Mouse (Mus musculus): ENCODE data around the gene Gmip. TPM values are rescaled to one million over a fixed set of nuclear protein-coding genes. Genes with fewer than 3 reads are reported as not detected.

Gene Gmip
- 5.4 and 6.6 TPM in 2 replicates for polyA plus RNA-seq (2016; fragmentation: Nextera tagmentation; extraction: Ambion mirVana)

DNA sequence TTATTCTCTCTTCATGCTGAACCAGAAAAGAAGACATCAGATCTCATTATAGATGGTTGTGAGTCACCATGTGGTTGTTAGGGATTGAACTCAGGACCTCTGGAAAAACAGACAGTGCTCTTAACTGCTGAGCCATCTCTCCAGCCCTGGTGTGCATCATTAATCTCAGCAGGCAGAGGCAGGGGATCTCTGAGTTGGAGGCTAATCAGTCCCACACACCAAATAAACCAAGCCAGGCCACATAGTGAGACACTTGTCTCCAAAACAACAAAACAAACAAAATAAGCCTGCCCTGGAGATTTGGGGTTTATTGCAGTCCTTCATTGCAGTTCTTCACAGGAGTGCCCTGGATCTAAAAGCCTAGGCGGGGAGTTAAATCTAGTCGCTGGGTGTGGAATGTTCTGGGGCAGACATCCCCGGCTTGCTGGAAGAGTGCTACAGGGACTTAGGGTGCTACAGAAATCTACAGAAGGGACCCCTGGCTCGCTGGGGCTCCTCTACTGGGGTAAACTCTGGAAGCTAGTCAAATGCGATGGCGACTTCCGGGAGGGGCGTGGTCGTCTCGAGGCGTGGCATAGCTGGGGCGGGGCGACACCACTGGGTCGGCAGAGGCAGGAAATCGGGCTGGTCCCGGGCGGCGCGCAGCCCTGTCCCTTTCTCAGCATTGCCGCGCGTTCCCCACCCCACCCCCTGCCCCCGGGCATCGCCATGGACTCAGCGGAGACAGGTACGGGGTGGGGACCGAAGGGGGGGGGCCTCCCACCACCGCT lies at the start of gene Gmip:
Gene Gmip, plus strand, starts transcription at position 586 of the 770 bp plus-strand sequence.
- WGBS (ENCODE audit: insufficient replicate concordance): 4% methylated on average over 28 of the region's 28 CpGs
- Histone ChIP-seq H3K36me3 (peaks cover 68% of the 10 kb centered on the region), H3K4me1 (peaks cover 23% of the 10 kb centered on the region), H3K27ac (peak within 1 kb of the TSS; percentile 17; the same call in 1 of the 2 replicates), H3K9ac (peak within 1 kb of the TSS; percentile 72), H3K27me3 (replicated peaks) (no peaks in the 10 kb centered on the region), H3K4me3 (peak within 1 kb of the TSS; percentile 65), H3K9me3 (replicated peaks) (no peaks in the 10 kb centered on the region), H3K4me2 (peak within 1 kb of the TSS; percentile 98)
- ATAC-seq: peak; percentile 73

DNA sequence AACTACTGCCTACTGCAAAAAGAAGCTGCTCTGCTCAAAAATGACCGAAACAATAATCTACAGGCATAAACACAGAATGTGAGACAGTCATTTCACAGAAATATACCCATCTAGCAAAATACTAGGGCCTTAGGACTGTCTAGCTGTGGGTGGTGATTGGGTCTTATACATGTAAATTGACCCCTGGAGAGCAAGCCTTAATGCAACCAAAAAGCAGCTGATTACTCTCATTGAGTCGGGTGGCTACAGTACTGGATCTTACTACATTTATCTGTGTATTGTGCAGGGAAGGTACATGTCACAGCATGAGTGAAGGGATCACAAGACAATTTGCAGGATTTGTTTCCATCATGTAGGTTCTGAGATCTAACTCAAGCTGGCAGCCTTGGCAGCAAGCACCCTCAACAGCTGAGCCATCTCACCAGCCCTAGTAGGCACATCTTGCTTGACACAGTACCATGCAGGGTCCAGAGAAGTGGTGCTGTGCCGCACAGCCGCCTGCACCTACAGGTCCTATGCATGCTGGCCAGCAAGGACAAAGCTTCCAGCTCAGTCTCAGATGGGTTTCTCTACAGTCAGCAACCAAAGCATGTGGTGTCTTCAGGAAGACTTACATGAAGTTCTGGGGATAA lies 46.5 kb upstream of the Gmip start:
- Histone ChIP-seq H3K27me3 (replicated peaks) (no peaks in the 10 kb centered on the region), H3K4me1 (no peaks in the 10 kb centered on the region), H3K4me3 (no peak overlapping the region), H3K9me3 (replicated peaks) (peaks cover 12% of the 10 kb centered on the region), H3K4me2 (no peak overlapping the region), H3K36me3 (peaks cover 82% of the 10 kb centered on the region), H3K27ac (no peak overlapping the region), H3K9ac (no peak overlapping the region)
- ATAC-seq: no peak
- 87% methylated on average over 4 of the region's 4 CpGs for WGBS (ENCODE audit: insufficient replicate concordance)

DNA sequence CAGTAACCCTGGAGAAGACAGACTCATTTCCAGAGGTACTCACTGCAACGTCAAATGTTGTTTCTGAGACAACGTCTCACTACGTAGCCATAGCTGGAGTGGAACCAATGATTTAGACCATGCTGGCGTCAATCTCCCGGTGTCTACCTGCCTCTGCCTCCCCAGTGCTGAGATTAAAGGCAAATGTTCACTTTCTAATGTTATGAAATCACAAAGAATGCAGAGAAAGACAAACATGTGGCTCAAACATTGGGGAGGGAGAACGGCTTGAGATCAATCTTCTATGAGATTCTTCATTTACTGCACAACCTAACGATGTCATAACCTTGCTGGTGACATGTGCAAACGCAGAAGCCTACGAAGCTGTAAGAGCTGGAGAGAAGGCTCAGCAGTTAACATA lies 37.3 kb upstream of the Gmip start:
- Histone ChIP-seq H3K4me2 (no peak overlapping the region), H3K27me3 (replicated peaks) (no peaks in the 10 kb centered on the region), H3K4me3 (no peak overlapping the region), H3K9me3 (replicated peaks) (peaks cover 5% of the 10 kb centered on the region), H3K36me3 (peaks cover 62% of the 10 kb centered on the region), H3K27ac (no peak overlapping the region), H3K4me1 (peaks cover 50% of the 10 kb centered on the region), H3K9ac (no peak overlapping the region)
- 82% methylated on average over 9 of the region's 9 CpGs for WGBS (ENCODE audit: insufficient replicate concordance)
- no peak for ATAC-seq

DNA sequence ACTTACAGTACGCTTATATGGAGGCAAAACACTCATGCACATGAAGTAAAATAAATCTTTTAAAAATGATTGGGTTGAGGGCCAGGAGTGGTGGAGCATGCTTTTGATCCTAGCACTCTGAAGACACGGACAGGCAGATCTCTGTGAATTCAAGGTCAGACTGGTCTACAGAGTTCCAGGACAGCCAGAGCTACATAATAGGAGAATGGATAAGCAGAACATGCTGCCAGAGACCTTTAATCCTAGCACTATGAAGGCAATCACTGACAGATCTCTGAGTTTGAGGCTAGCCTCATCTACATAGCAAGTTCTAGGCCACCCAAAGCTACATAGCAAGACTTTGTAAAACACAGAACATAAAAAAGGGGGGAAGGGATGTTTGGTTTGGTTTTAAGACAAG lies 36.4 kb upstream of the Gmip start:
- peaks cover 53% of the 10 kb centered on the region for H3K36me3 ChIP-seq
- no peak overlapping the region for H3K4me2 ChIP-seq
- H3K4me1 ChIP-seq: peaks cover 50% of the 10 kb centered on the region
- no peak overlapping the region for H3K27ac ChIP-seq
- no peaks in the 10 kb centered on the region for H3K27me3 ChIP-seq (replicated peaks)
- 91% methylated on average over 2 of the region's 2 CpGs for WGBS (ENCODE audit: insufficient replicate concordance)
- no peak for ATAC-seq
- H3K4me3 ChIP-seq: no peak overlapping the region
- no peaks in the 10 kb centered on the region for H3K9me3 ChIP-seq (replicated peaks)
- H3K9ac ChIP-seq: no peak overlapping the region

DNA sequence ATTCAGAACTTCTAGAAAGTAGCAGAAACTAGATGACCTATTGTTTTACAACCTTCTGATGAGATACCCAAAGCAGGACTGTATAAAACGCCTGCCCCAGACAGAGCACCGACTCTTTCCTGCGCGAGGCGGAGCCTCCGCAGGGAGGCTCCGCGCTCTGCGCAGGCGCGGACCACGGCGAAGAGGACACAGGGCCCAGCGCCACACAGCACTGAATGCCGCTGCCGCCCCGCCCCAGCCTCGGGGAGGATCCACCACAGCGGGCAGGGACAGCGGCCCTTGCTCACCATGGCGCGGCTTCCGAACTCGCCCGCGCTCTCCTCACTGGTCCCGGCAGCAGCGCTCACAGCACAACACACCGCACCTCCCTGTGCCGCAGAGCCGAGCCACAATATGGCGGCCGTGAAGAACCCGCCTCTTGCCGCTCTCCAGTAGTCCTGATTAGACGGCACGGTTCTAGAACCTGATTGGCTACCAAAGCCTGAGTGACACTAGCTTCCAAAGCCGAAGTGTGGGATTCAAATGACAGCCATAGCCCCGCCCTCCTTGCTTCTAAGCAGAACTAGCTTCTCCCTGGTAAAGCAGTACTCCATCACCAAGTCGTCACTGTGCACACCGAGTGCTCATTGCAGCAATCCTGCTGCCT lies 33.9 kb upstream of the Gmip start, which contains the start of gene Gm20422:
Gene Gm20422, minus strand, starts transcription at position 384 of the 646 bp plus-strand sequence.
- no peaks in the 10 kb centered on the region for H3K27me3 ChIP-seq (replicated peaks)
- ATAC-seq: peak; percentile 98
- under 1% methylated on average over 41 of the region's 41 CpGs for WGBS (ENCODE audit: insufficient replicate concordance)

DNA sequence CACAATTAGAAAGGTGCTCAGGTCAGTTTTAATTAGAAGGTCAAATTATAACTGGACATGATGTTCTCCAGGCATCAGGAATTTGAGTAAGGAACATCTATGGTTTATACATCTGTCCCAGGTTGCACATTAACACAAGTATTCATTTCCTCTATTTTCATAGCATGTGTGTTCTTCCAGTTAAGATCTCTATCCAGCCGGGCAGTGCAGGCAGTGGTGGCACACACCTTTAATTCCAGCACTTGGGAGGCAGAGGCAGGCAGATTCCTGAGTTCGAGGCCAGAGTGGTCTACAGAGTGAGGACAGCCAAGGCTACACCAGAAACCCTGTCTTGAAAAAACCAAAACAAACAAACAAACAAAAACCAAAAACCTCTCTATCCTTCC lies 33.3 kb upstream of the Gmip start:
- H3K4me3 ChIP-seq: peak overlapping the region; percentile 79
- peaks cover 47% of the 10 kb centered on the region for H3K4me1 ChIP-seq
- peak overlapping the region; percentile 61 for H3K27ac ChIP-seq
- H3K36me3 ChIP-seq: peaks cover 23% of the 10 kb centered on the region
- 32% methylated on average over 2 of the region's 2 CpGs for WGBS (ENCODE audit: insufficient replicate concordance)
- 0 out of 2 replicates have a peak, but pooled peaks have one; percentile 3 for ATAC-seq
- no peaks in the 10 kb centered on the region for H3K9me3 ChIP-seq (replicated peaks)
- no peaks in the 10 kb centered on the region for H3K27me3 ChIP-seq (replicated peaks)
- peak overlapping the region; percentile 9 for H3K9ac ChIP-seq
- H3K4me2 ChIP-seq: peak overlapping the region; percentile 77

More for the DNA sequence above, 33.9 kb upstream of the Gmip start, which contains the start of gene Gm20422:
- H3K27ac ChIP-seq: peak within 1 kb of the TSS; percentile 98
- H3K9ac ChIP-seq: peak within 1 kb of the TSS; percentile 90
- peak within 1 kb of the TSS; percentile 79 for H3K4me3 ChIP-seq
- H3K4me1 ChIP-seq: peaks cover 50% of the 10 kb centered on the region
- peaks cover 28% of the 10 kb centered on the region for H3K36me3 ChIP-seq
- H3K9me3 ChIP-seq (replicated peaks): no peaks in the 10 kb centered on the region
- H3K4me2 ChIP-seq: peak within 1 kb of the TSS; percentile 77

DNA sequence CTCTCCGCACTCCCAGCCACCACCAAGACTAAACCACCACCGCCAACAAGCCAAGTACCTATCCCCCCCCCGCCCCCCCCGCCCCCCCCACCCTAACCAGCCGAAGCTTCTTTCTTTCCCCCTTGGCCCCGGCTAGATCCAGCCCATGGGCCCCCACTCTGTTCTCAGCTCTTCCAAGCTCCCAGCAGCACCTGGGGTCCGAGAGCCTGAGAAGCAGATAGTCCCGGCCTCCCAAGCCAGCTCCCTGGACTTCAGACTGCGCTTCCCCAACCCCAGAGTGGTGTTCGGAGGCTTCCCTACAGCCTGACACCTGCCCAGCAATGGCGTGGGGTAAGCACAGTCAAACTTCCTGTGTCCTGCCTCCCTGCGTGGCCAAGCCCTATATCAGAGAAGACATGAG lies 31.4 kb upstream of the Gmip start:
- Histone ChIP-seq H3K4me1 (peaks cover 32% of the 10 kb centered on the region), H3K4me2 (no peak overlapping the region), H3K9ac (no peak overlapping the region), H3K27me3 (replicated peaks) (no peaks in the 10 kb centered on the region), H3K4me3 (no peak overlapping the region), H3K36me3 (peaks cover 8% of the 10 kb centered on the region), H3K9me3 (replicated peaks) (no peaks in the 10 kb centered on the region), H3K27ac (no peak overlapping the region)
- 68% methylated on average over 9 of the region's 12 CpGs for WGBS (ENCODE audit: insufficient replicate concordance)
- ATAC-seq: no peak

DNA sequence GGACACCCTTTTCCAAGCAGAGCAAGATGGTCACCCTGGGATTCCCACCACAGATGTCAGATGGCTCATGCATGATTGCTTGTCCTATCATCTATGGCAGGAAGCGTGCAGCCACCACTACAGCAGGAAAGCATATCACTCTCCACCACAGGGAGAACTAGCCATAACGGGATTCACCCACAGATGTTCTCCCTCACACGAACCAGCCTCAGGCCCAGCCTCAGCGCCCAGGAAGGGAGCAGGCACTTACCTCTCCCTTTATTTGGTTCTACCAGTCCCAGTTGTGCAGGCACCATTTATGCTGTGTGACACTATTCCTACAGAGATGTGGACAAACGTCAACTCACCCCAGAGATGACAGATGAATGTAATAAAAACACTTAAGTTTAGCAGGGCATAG lies 19.4 kb upstream of the Gmip start:
- Histone ChIP-seq H3K9me3 (replicated peaks) (no peaks in the 10 kb centered on the region), H3K27me3 (replicated peaks) (no peaks in the 10 kb centered on the region), H3K4me1 (peaks cover 36% of the 10 kb centered on the region), H3K4me2 (peak overlapping the region; percentile 87; the same call in 1 of the 2 replicates), H3K9ac (peak overlapping the region; percentile 14; the same call in 1 of the 2 replicates), H3K4me3 (no peak overlapping the region), H3K36me3 (peaks cover 14% of the 10 kb centered on the region), H3K27ac (peak overlapping the region; percentile 99; the same call in 1 of the 2 replicates)
- ATAC-seq: no peak
- WGBS (ENCODE audit: insufficient replicate concordance): 33% methylated on average over 5 of the region's 5 CpGs

DNA sequence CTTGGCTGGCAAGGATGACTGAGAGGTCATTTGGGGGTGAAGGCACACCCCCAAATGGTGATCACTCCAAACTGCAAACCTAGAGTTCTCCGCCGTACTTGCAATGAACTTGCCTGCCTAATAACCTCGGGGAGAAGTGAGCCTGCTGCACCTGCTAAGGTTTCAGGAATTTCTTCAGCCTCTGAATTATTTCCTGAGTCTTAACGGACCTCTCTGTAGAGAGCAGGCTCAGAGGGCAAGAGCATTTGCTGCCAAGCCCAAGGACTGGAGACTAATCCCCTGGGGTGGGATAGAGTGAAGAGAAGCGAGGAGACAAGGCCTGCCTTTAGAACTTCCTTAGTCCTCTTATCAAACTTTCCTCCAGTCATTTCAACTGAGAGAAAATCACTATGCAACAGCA lies 18.7 kb upstream of the Gmip start:
- WGBS (ENCODE audit: insufficient replicate concordance): 45% methylated on average over 5 of the region's 5 CpGs
- H3K27me3 ChIP-seq (replicated peaks): no peaks in the 10 kb centered on the region
- peak overlapping the region; percentile 87 for H3K4me2 ChIP-seq
- peak overlapping the region; percentile 100 for H3K4me3 ChIP-seq
- H3K9ac ChIP-seq: peak overlapping the region; percentile 94; the same call in 1 of the 2 replicates
- no peaks in the 10 kb centered on the region for H3K9me3 ChIP-seq (replicated peaks)
- H3K27ac ChIP-seq: peak overlapping the region; percentile 99
- H3K4me1 ChIP-seq: peaks cover 36% of the 10 kb centered on the region
- peaks cover 20% of the 10 kb centered on the region for H3K36me3 ChIP-seq
- no peak for ATAC-seq

DNA sequence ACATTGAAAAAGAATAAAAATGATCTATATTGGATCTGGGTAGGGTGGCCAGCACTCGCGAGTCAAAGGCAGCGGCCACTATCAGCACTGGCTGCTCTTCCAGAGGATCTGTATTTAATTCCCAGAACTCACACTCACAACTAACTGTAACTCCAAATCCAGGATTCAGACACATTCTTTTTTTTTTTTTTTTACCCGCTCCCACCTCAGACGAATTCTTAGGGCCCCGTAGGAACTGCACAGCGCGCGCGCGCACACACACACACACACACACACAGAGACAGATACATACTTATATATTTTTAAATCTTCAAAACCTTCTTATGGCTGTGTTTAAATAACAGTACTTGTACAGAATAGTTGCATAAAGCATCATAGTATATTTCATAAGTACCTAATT lies 18.1 kb upstream of the Gmip start:
- no peak for ATAC-seq
- 14% methylated on average over 11 of the region's 11 CpGs for WGBS (ENCODE audit: insufficient replicate concordance)

DNA sequence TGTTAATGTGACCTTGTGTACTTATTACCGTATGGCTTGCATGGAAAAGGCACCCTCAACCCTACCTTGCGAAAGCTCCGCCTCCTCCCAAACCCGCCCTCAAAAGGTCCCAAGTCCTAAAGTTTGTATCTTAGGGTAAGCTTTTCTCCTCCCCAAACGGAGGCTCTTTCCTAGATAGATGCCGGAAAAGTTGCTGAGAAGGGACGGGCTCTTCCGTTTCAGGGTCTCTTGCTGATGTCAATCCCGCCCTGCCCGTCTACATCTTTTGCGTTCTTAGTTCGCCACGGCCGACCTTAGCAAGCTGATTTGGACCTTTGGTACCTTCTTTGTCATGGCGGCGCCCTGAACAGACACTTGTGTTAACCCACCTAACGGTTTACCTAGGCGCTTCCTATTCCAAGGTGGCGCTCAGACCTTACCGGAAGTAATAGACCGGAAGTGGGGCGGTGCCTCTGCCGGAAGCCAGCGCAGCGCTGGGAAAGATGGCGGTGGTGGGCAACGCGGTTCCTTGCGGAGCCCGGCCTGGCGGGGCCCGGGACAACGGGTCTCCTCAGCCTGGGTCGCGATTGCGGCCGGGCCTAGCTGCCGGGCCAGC lies 17.6 kb upstream of the Gmip start, which contains the start of the genes Atp13a1 and Zfp866:
Gene Atp13a1, plus strand, starts transcription at position 391 of the 595 bp plus-strand sequence.
Gene Zfp866, minus strand, starts transcription at position 406 of the 595 bp plus-strand sequence.
- Histone ChIP-seq H3K36me3 (peaks cover 32% of the 10 kb centered on the region), H3K27ac (peak within 1 kb of the TSS; percentile 99), H3K4me3 (peak within 1 kb of the TSS; percentile 100), H3K4me2 (peak within 1 kb of the TSS; percentile 87), H3K27me3 (replicated peaks) (no peaks in the 10 kb centered on the region), H3K9ac (peak within 1 kb of the TSS; percentile 94), H3K9me3 (replicated peaks) (no peaks in the 10 kb centered on the region), H3K4me1 (peaks cover 36% of the 10 kb centered on the region)
- WGBS (ENCODE audit: insufficient replicate concordance): under 1% methylated on average over 38 of the region's 38 CpGs
- peak; percentile 93 for ATAC-seq

More for the DNA sequence above, 18.1 kb upstream of the Gmip start:
- H3K27ac ChIP-seq: peak overlapping the region; percentile 99
- no peaks in the 10 kb centered on the region for H3K9me3 ChIP-seq (replicated peaks)
- H3K4me1 ChIP-seq: peaks cover 36% of the 10 kb centered on the region
- H3K36me3 ChIP-seq: peaks cover 27% of the 10 kb centered on the region
- peak overlapping the region; percentile 94 for H3K9ac ChIP-seq
- peak overlapping the region; percentile 87 for H3K4me2 ChIP-seq
- H3K4me3 ChIP-seq: peak overlapping the region; percentile 100
- H3K27me3 ChIP-seq (replicated peaks): no peaks in the 10 kb centered on the region
